Mouse (Mus musculus) layer of hippocampus, adult 18-20 months (tissue): ENCODE data around the gene Fgf2. TPM values are rescaled to one million over a fixed set of nuclear protein-coding genes. Genes with fewer than 3 reads are reported as not detected.

Experiments used
- DNase-seq, 2 experiments: peaks; one replicate each; pipeline ENCODE4 v3.0.0; 2022; ENCODE audit warnings: low spot score in 2 of 2
- long read RNA-seq: library from polyadenylated mRNA; stranded (forward); transcript quantifications from one replicate; pipeline ENCODE4 v2.0.0, GENCODE M21; 2021
- total RNA-seq, 2 experiments: library from RNA; stranded (reverse); gene quantifications; 2 replicates each; pipeline ENCODE4 v1.2.3; 2021

The Fgf2 gene
- total RNA-seq: 10 to 100 TPM in 1 of 2 experiments, 1 to 10 TPM in 1; 8.4 to 11.4 TPM
- long read RNA-seq, full-length matches to known transcripts: 1 of 5 reads
- long read RNA-seq, partial matches to known transcripts: 0 of 5 reads
- long read RNA-seq, other reads (novel, unspliced or antisense): 4 of 5 reads

- DNase-seq: peak; percentile 17 to 41
Measured at GRCm38 (mm10) chr3:37348221-37349165, at the start of gene Fgf2. Fgf2 (plus strand) TSS chr3:37348346.

GRCm38 (mm10) chr3:37299470-37299869, 48.7 kb upstream of the Fgf2 start:
- DNase-seq: no peak

- DNase-seq: peak in 1 of 2 experiments; percentile 68
Measured at GRCm38 (mm10) chr3:37302685-37303084, 45.5 kb upstream of the Fgf2 start.

DNA sequence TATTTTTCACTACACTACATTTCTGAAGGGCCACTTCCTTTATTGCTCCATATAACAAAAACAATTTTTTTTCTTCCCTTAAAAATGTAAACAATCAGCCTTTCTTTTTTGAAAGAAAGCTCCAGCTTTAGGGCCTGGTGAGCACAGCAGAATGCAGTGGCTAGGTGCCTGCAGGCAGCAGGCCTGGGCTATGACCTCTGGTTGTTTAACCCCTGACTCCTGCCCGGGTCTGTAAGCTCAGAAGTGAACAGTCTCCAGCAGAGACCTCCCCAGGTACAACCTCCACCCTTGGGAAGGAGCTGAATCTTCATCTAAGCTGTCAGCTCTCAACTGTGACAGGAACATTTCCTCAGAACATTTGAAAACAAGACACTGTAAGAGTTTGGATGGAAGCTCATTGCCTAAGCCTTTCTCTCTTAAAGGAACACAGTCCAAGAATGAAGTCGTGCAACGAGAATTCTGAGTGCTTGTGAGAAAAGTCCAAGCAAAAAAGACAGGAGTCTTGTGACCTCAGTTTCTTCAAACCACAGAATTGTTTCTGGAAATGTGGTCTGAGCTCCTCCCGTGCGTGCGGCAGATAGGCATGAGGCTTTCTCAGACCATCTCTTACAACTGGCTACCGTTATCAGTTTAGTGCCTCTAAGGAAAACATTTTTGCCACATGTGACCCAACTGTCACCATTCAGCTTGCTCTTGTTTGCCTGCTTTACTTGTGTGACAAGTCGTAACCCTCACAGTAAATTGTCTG, 44.6 kb upstream of the Fgf2 start:
- DNase-seq: no peak

GRCm38 (mm10) chr3:37311897-37312369, 36.2 kb upstream of the Fgf2 start:
- DNase-seq: no peak

GRCm38 (mm10) chr3:37312370-37312941, 35.7 kb upstream of the Fgf2 start, which contains the start of the genes Bbs12 and Cetn4:
Bbs12 (plus strand) TSS chr3:37312554.
Cetn4 (minus strand) TSS chr3:37312708.
- DNase-seq: peak; percentile 95 to 99

GRCm38 (mm10) chr3:37313371-37313770, 34.8 kb upstream of the Fgf2 start:
- DNase-seq: peak in 1 of 2 experiments; percentile 55

DNA sequence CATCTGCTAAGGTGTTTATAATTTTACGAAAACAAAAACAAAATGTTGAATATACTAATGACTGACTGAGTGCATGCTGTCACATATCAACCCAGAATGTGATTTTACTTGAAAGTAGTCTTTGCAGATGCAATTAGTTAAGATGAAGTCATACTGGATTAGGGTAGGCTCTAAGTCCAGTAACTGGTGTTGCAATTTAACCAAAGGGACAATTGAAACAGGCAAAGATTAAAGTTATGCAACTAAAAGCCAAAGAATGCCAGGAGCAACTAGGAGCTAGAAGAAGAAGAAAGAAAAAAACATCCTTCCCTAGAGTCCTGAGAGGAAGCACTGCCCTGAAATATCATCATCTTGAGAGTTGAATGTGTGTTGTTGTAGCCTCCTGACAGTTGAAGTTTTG, 31.9 kb upstream of the Fgf2 start:
- DNase-seq: no peak

DNA sequence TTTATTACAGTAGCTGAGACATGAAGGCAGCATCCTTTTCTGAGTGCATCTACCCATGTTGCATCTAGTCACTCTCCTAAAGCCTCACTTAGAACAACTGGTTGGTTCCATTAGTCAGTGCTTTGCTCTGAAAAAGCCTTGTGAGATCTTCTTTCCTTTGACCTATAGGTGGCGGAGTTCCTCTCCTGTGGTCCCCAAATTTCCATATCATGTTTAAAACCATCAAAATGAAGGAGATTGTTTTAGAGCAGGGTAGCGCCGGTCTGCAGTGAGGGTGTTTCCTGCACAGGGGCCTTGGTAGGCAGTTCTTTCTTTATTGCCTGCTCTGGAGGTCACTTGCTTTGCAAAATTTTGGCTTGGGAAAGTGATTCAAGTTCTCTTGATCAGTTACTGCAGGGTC, 23.8 kb upstream of the Fgf2 start:
- DNase-seq: peak in 1 of 2 experiments; percentile 25

- peak in 1 of 2 experiments; percentile 53 for DNase-seq
Measured at GRCm38 (mm10) chr3:37325317-37326112, 22.6 kb upstream of the Fgf2 start.

DNA sequence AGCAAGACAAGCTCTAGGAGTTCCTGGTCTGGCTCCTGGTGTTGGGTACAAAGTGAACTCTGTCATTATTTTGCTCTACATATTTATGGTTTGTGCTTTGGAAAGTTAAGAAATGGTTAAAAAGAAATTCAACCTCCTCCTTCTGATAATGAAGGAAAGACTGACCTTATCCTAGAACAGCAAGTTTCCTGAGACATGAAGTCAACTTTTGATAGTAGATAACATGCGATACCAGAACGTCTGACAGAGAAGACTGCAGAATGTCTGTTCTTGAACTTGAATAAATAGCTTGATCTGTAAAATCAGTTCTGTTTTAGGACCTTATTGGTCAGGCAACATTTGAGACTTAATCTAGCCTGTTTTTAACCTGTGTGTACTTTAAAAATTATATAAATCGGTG, 21.5 kb upstream of the Fgf2 start:
- no peak for DNase-seq

DNA sequence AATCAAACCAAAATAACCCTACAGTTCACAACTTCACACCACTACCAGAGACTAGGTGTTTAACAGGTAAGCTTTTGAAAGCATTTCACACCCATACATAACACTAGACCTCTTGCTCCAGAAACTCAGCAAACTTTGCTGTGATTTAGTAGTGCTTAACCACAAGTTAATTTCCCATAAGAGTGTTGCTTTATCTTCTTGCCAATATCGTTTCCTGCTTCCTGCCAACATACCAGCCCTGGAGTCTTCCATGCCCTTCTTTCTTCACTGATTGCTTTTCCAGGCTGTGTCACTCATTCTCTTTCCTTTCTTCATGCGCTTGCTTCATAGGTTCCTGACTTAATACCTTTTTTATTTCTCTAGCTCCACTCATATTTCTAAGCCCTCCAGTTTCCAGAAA, 19.7 kb upstream of the Fgf2 start:
- DNase-seq: no peak

DNA sequence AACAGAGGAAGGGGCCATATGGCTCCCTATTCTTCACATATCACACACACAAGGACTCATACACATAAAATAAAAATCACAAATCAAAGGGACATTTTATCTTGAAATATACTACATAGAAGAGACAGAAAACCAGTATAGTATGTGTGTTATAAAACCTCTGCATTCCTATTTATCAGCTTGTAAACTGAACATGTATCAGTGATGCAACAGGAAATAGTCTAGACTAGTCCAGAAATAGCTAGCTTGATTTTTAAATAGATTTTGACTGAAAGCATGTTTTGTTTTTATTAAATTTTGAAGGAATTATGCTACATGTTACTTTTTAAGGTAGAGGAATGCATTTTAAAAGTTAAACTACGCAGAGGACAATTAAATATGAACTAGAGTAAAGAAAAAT, 18.2 kb upstream of the Fgf2 start:
- DNase-seq: no peak

DNA sequence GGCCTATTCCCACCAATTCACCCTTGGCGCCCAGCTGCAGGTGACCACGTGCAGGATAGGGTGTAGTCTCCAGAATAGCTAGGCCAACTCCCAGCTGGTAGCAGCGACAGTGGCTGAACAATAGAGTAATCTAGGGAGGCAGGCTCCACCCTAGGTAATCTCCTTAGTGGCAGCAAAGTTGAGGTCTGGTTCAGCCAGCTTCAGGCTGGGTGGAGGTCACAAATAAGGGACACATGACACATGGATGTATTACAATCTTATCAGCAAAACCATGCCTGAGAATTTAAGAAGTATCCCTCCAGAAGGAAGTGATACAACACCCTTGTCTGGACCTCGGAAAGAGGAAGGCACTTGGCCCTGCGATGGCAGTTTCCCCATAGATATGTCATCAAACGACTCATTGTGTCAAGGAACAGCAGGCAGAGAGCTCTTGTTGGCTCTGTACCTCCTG, 16.1 kb upstream of the Fgf2 start:
- DNase-seq: no peak

DNA sequence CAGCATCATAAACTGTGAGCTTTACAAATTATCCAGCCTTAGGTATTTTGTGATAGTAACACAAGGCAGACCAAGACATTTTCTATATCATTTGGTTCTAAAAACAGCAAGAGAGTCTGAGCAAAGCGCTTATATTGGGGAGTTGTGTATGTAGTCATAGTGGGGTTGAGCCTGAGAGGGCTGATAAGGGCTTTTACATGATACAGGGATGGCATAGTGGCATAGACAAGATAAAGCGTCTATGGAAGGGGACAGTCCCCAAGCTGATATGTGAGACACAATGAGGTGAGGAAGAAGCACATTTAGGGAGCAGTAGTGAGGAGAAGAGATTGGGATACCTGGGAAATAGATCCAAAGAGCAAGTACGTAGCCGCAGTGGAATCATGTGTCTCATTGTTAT, 14.1 kb upstream of the Fgf2 start:
- no peak for DNase-seq

DNA sequence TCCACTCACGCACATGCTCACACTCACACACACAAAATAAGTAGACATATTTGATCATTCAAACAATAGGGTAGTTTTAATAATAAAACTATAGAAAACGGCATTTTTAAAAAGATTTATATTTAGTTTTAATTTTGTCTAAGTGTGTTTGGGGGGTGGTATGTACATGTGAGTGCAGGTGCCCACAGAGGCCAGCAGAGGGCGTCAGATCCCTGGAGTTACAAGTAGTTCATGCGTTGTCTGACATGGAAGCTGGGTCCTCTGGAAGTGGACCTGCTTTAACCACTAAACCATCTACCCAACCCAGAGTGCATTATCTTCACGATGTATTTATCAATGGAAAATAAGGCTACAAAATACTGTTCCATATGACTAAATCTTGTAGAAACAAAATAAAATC, 7.0 kb upstream of the Fgf2 start:
- no peak for DNase-seq

- DNase-seq: no peak
Measured at GRCm38 (mm10) chr3:37342811-37343210, 5.3 kb upstream of the Fgf2 start.

DNA sequence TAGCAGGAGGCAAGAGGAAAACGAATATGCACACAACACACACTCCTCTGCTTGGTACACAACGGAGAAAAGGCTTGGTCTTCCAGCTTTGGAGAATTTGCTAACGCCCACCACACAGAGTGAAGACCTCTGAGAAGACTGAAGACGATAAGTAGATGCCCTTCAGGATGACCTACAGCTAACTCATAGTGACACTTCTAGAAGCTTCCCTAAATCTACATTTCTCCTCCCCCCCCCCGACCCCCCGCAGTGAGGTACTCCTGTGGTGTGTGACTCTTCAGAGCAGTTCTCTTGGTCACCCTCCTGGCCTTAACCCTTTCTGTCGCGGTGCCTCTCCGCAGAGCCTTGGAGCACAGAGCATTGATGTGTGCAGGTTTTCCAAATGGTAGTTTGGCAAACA, 475 bp upstream of the Fgf2 start:
- DNase-seq: no peak

GRCm38 (mm10) chr3:37349166-37349548, 1.0 kb downstream of the Fgf2 start:
- DNase-seq: no peak

DNA sequence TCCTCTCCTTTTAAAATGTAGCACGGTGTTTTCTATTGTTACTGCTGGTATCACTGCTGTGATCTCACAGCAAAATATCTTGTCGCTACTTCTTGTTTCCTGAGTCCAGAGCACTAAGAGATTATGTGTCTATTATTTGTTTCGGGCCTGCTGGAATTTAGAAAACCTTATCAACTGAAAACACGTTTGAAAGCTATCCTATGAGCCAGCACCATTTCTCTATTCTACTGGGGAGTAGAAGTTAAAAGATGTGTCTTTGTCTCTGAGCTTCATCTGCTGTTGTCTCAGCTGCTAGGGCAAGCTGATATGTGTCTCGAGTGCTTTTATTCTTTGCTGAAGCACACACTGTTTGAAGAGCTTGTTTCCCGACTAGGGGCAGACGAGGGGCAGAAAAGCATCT, 2.2 kb downstream of the Fgf2 start:
- DNase-seq: no peak
